Mouse (Mus musculus) lung, embryonic 16.5 days (tissue): ENCODE measurements at regions not wholly inside any gene's neighbourhood (a gene's known extent, or its start where the extent isn't known, plus 50 kb on each side); places are given as distances from the start of the nearest gene placed in this dataset.

Source experiments
- ATAC-seq: fragments of 200-750 bp; cut with Nextera tagmentation; 2 replicates; pipeline ENCODE4 v1.8.0; 2017; ENCODE audit warnings: low read depth, mild to moderate bottlenecking, moderate library complexity
- H3K27ac ChIP-seq: fragments of 300-500 bp; sonication (generic); 2 replicates; pipeline ENCODE4 v1.5.1; 2014; ENCODE audit warnings: mild to moderate bottlenecking, control low read depth, low read length
- H3K27me3 ChIP-seq: fragments of 300-500 bp; sonication (generic); 2 replicates; pipeline ENCODE4 v1.6.1; 2014; ENCODE audit warnings: low read depth, low read length, mixed read lengths; ENCODE audit not compliant: control insufficient read depth, insufficient read depth
- H3K36me3 ChIP-seq: fragments of 300-500 bp; sonication (generic); 2 replicates; pipeline ENCODE4 v1.6.1; 2014; ENCODE audit warnings: low read length; ENCODE audit not compliant: control insufficient read depth, insufficient read depth
- H3K4me1 ChIP-seq: fragments of 300-500 bp; sonication (generic); replicated peaks from 2 replicates; pipeline ENCODE4 v1.6.1; 2014; ENCODE audit warnings: low read length, mixed read lengths; ENCODE audit not compliant: control insufficient read depth, insufficient read depth
- H3K4me2 ChIP-seq: fragments of 300-500 bp; sonication (generic); 2 replicates; pipeline ENCODE4 v1.6.1; 2014; ENCODE audit warnings: low read depth, low read length, control low read depth
- H3K4me3 ChIP-seq: fragments of 300-500 bp; sonication (generic); 2 replicates; pipeline ENCODE4 v1.5.1; 2014; ENCODE audit warnings: mild to moderate bottlenecking, low read length, control low read depth
- H3K9ac ChIP-seq: fragments of 300-500 bp; sonication (generic); 2 replicates; pipeline ENCODE4 v1.6.1; 2014; ENCODE audit warnings: low read length, control low read depth
- H3K9me3 ChIP-seq: fragments of 300-500 bp; sonication (generic); 2 replicates; pipeline ENCODE4 v1.6.1; 2016; ENCODE audit warnings: low read length; ENCODE audit not compliant: control insufficient read depth
- WGBS: fragments of 180-500 bp; shearing (Covaris S2); extraction: QIAGEN DNeasy Blood & Tissue Kit; methylation state at CpG from one replicate; pipeline ENCODE4 v1.1.7; 2014; 5-methylcytosine and 5-hydroxymethylcytosine counted together

- whole genome bisulfite sequencing, result 73% methylated on average over 7 of the region's 7 CpGs
- peaks cover 6% of the 10 kb centered on the region for H3K4me1 ChIP-seq
- H3K36me3 ChIP-seq, result no peaks in the 10 kb centered on the region
- no peaks in the 10 kb centered on the region for H3K9me3 ChIP-seq
- H3K27ac ChIP-seq, result no peak overlapping the region
- H3K27me3 ChIP-seq, result no peaks in the 10 kb centered on the region
- H3K4me3 ChIP-seq, result no peak overlapping the region
- ATAC-seq, result no peak
- no peak overlapping the region for H3K4me2 ChIP-seq
- H3K9ac ChIP-seq, result no peak overlapping the region
Measured at GRCm38 (mm10) chr15:94003145-94003544, 407.5 kb upstream of the Prickle1 start.

- 68% methylated on average over 4 of the region's 4 CpGs for WGBS
- Histone ChIP-seq H3K9me3 (no peaks in the 10 kb centered on the region), H3K9ac (no peak overlapping the region), H3K27ac (no peak overlapping the region), H3K36me3 (no peaks in the 10 kb centered on the region), H3K27me3 (no peaks in the 10 kb centered on the region), H3K4me1 (no peaks in the 10 kb centered on the region), H3K4me2 (no peak overlapping the region), H3K4me3 (no peak overlapping the region)
- no peak for ATAC-seq
Measured at GRCm38 (mm10) chr15:93994542-93994941, 398.9 kb upstream of the Prickle1 start.

GRCm38 (mm10) chr15:93990139-93990538 lies 394.4 kb upstream of the Prickle1 start:
- Histone ChIP-seq H3K4me2 (no peak overlapping the region), H3K4me3 (no peak overlapping the region), H3K36me3 (no peaks in the 10 kb centered on the region), H3K9me3 (no peaks in the 10 kb centered on the region), H3K4me1 (no peaks in the 10 kb centered on the region), H3K9ac (no peak overlapping the region), H3K27me3 (no peaks in the 10 kb centered on the region), H3K27ac (no peak overlapping the region)
- ATAC-seq, result no peak
- WGBS, result 64% methylated on average over 3 of the region's 3 CpGs

- Histone ChIP-seq H3K4me3 (no peak overlapping the region), H3K36me3 (no peaks in the 10 kb centered on the region), H3K9ac (no peak overlapping the region), H3K4me2 (no peak overlapping the region), H3K4me1 (no peaks in the 10 kb centered on the region), H3K9me3 (no peaks in the 10 kb centered on the region), H3K27me3 (no peaks in the 10 kb centered on the region), H3K27ac (no peak overlapping the region)
- WGBS, result 41% methylated on average over 5 of the region's 5 CpGs
- no peak for ATAC-seq
Measured at GRCm38 (mm10) chr15:93988367-93988766, 392.7 kb upstream of the Prickle1 start.

- no peak for ATAC-seq
- Histone ChIP-seq H3K4me3 (no peak overlapping the region), H3K9ac (no peak overlapping the region), H3K4me2 (no peak overlapping the region), H3K4me1 (no peaks in the 10 kb centered on the region), H3K27ac (no peak overlapping the region), H3K9me3 (no peaks in the 10 kb centered on the region), H3K27me3 (no peaks in the 10 kb centered on the region), H3K36me3 (no peaks in the 10 kb centered on the region)
- 87% methylated on average over 6 of the region's 6 CpGs for WGBS
Measured at GRCm38 (mm10) chr15:93986631-93987429, 391.1 kb upstream of the Prickle1 start.

GRCm38 (mm10) chr15:93982091-93982490 lies 386.4 kb upstream of the Prickle1 start:
- H3K27ac ChIP-seq, result no peak overlapping the region
- H3K27me3 ChIP-seq, result no peaks in the 10 kb centered on the region
- no peak for ATAC-seq
- H3K36me3 ChIP-seq, result no peaks in the 10 kb centered on the region
- H3K4me2 ChIP-seq, result no peak overlapping the region
- H3K9ac ChIP-seq, result no peak overlapping the region
- H3K4me3 ChIP-seq, result no peak overlapping the region
- H3K4me1 ChIP-seq, result no peaks in the 10 kb centered on the region
- H3K9me3 ChIP-seq, result no peaks in the 10 kb centered on the region
- 70% methylated on average over 9 of the region's 9 CpGs for WGBS

GRCm38 (mm10) chr15:93977494-93977893 lies 381.8 kb upstream of the Prickle1 start:
- no peak overlapping the region for H3K9ac ChIP-seq
- H3K9me3 ChIP-seq, result no peaks in the 10 kb centered on the region
- 68% methylated on average over 5 of the region's 5 CpGs for WGBS
- H3K4me1 ChIP-seq, result no peaks in the 10 kb centered on the region
- no peak overlapping the region for H3K4me2 ChIP-seq
- H3K36me3 ChIP-seq, result no peaks in the 10 kb centered on the region
- H3K4me3 ChIP-seq, result no peak overlapping the region
- no peak for ATAC-seq
- H3K27me3 ChIP-seq, result no peaks in the 10 kb centered on the region
- no peak overlapping the region for H3K27ac ChIP-seq

- ATAC-seq, result no peak
- Histone ChIP-seq H3K27me3 (no peaks in the 10 kb centered on the region), H3K9ac (no peak overlapping the region), H3K4me2 (no peak overlapping the region), H3K27ac (no peak overlapping the region), H3K9me3 (no peaks in the 10 kb centered on the region), H3K4me3 (no peak overlapping the region), H3K4me1 (no peaks in the 10 kb centered on the region), H3K36me3 (no peaks in the 10 kb centered on the region)
- WGBS, result 33% methylated on average over 7 of the region's 7 CpGs
Measured at GRCm38 (mm10) chr15:93974727-93975126, 379.0 kb upstream of the Prickle1 start.

- 45% methylated on average over 5 of the region's 5 CpGs for WGBS
- no peak for ATAC-seq
- no peaks in the 10 kb centered on the region for H3K36me3 ChIP-seq
Measured at GRCm38 (mm10) chr15:93972979-93973378, 377.3 kb upstream of the Prickle1 start.

GRCm38 (mm10) chr15:93961950-93962349 lies 366.3 kb upstream of the Prickle1 start:
- H3K4me3 ChIP-seq, result no peak overlapping the region
- H3K9me3 ChIP-seq, result no peaks in the 10 kb centered on the region
- no peaks in the 10 kb centered on the region for H3K36me3 ChIP-seq
- no peak overlapping the region for H3K27ac ChIP-seq
- H3K27me3 ChIP-seq, result no peaks in the 10 kb centered on the region
- no peak overlapping the region for H3K9ac ChIP-seq
- H3K4me1 ChIP-seq, result no peaks in the 10 kb centered on the region
- no peak overlapping the region for H3K4me2 ChIP-seq
- no peak for ATAC-seq

More at GRCm38 (mm10) chr15:93972979-93973378, 377.3 kb upstream of the Prickle1 start:
- no peaks in the 10 kb centered on the region for H3K27me3 ChIP-seq
- no peak overlapping the region for H3K9ac ChIP-seq
- H3K27ac ChIP-seq, result no peak overlapping the region
- no peak overlapping the region for H3K4me2 ChIP-seq
- no peaks in the 10 kb centered on the region for H3K4me1 ChIP-seq
- H3K4me3 ChIP-seq, result no peak overlapping the region
- H3K9me3 ChIP-seq, result no peaks in the 10 kb centered on the region
